Mouse (Mus musculus): Measurements from ENCODE around the gene Sost. TPM values are rescaled to one million over a fixed set of nuclear protein-coding genes. Genes with fewer than 3 reads are reported as not detected.
"Not testable (repeated sequence)": the region's sequence is repeated elsewhere in the genome, so short reads cannot be mapped to it uniquely, and the experiment has no call there.

Gene Sost
- total RNA-seq, 2 experiments from 2014 or later: not detected

DNA sequence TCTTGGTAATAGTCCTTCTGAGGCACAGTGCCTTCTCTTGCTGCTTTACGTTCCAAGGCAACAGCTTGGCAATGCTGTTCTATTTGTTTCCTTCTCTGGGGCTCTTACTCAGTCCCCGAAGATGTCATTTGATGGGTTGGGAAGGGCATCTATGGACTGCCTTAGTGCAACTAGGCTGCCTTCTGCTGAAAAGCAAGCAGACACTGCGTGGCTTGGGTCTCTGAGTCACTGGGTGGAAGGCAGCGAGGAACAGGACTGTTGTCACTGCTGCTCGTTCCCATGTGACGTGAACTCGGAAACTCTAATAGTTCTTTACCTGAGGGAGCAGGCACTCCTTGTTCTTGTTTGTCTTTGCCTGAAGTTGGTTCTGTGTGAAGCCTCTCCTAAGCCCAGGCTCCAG, 29.1 kb upstream of the Sost start:
- no peak for DNase-seq (ENCODE audit: extremely low spot score in 1 of 2, low spot score in 2 of 2)
- no peak for TF ChIP-seq CTCF (IDR thresholded peaks at IDR 0.05)
- Histone ChIP-seq H3K27ac (no peak overlapping the region), H3K4me3 (no peak overlapping the region)
- intact Hi-C loops (cut with DNase I): no loop called here

DNA sequence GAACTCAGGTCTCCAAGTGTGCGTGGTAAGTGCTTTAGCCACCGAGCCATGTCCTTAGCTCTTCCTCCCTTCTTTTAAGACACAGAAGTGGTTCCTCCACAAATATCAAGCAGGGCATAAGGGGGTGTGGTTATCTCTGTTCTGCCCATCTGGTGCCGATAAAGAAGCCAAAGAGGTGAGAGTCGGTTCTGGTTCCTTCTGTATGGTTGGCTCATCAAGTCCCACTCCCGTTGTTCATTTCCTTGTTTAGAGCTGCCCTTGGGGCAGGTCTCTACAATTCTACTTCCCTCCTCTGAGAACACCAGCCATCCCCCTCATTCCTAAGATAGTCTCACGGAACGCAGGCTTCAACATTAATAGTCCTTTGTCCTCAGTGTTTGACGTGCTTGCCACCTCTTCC, 27.3 kb upstream of the Sost start:
- no peak for TF ChIP-seq CTCF (IDR thresholded peaks at IDR 0.05)
- peak overlapping the region; percentile 29; the same call in 1 of the 2 replicates for H3K27ac ChIP-seq
- intact Hi-C loops (cut with DNase I): no loop called here
- no peak overlapping the region for H3K4me3 ChIP-seq
- no peak for DNase-seq (ENCODE audit: extremely low spot score in 1 of 2, low spot score in 2 of 2)

DNA sequence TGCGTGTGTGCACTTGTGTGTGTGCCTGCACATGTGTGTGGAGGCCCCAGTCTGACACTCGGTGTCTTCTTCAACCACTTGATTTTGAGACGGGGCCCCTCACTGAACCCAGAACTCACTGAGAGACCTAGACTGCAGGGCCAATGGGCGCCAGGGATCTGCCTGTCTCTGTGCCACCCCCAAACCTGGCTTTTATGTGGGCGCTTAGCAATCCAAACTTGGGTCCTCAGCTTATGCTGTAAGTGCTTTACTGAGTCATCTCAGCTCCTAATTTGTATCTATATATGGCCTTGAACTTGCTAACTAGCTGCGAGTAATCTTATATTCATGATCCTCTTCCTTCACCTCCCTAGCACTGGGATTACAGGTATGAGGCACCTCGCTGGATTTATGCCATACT, 25.6 kb upstream of the Sost start:
- DNase-seq (ENCODE audit: extremely low spot score in 1 of 2, low spot score in 2 of 2): peak; percentile 51 to 63
- Histone ChIP-seq H3K27ac (peak overlapping the region; percentile 70), H3K4me3 (no peak overlapping the region)
- intact Hi-C loops (cut with DNase I): no loop called here
- no peak for TF ChIP-seq CTCF (IDR thresholded peaks at IDR 0.05)

GRCm38 (mm10) chr11:101991813-101992212, 25.0 kb upstream of the Sost start:
- H3K4me3 ChIP-seq: no peak overlapping the region
- peak overlapping the region; percentile 70 for H3K27ac ChIP-seq
- intact Hi-C loops (cut with DNase I): loop anchor here (2.0 kb wide), 1 partner anchor 39 kb away; no protein-coding TSS in a partner anchor
- DNase-seq (ENCODE audit: extremely low spot score in 1 of 2, low spot score in 2 of 2): no peak
- no peak for TF ChIP-seq CTCF (IDR thresholded peaks at IDR 0.05)

- Histone ChIP-seq H3K4me3 (no peak overlapping the region), H3K27ac (peak overlapping the region; percentile 77)
- intact Hi-C loops (cut with DNase I): loop anchor here (2.0 kb wide), 1 partner anchor 41 kb away; no protein-coding TSS in a partner anchor
- no peak for TF ChIP-seq CTCF (IDR thresholded peaks at IDR 0.05)
- peak in 1 of 2 experiments; percentile 64 for DNase-seq (ENCODE audit: extremely low spot score in 1 of 2, low spot score in 2 of 2)
Observed at GRCm38 (mm10) chr11:101990244-101990643, 23.4 kb upstream of the Sost start.

DNA sequence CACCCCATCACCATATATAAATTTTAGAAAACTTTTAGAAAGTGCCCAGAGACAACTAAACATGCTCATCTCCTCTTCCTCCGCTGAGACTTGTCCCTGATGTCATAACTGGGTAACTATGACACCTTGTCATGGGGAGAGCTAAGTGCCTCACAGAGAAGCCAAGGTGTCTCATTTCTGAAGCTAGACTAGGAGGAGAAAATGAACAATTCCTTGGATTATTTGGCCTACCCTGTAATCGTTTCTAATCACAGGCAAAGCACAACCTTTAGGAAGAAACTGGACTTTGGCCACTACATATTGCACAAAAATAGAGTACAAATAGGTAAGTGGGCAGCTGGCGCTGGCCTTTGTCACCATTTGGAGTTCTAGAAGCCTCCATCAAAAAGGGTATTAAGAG, 20.1 kb upstream of the Sost start, which contains the start of gene Dusp3:
TSS of gene Dusp3 (minus strand) at position 101 of the 400 bp plus-strand sequence.
- no peak for TF ChIP-seq CTCF (IDR thresholded peaks at IDR 0.05)

DNA sequence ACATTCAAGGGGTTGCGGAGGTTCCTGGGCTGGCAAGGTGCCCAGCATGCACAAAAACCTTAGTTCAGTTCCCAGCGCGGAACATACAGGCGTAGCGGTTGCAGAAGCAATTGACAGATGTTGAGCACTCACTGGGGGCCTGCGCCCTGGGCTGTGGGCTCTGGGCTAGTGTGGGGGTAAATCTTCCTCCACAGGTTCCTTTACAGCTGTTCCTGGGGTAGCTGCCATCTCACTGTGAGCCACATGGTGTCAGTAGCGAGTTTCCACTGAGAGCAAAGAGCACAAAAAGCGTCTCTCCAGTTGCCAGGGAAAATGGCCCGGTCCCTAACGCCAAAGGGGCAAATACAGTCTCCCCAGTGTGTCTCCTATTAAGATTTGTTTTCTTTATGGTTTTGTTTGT, 19.2 kb upstream of the Sost start:
- DNase-seq (ENCODE audit: extremely low spot score in 1 of 2, low spot score in 2 of 2): peak; percentile 83 to 87
- peak; percentile 88 for TF ChIP-seq CTCF (IDR thresholded peaks at IDR 0.05)
- intact Hi-C loops (cut with DNase I): loop anchor here (1.0 to 5.0 kb wide), 4 partner anchors 54 to 171 kb away; partner anchors contain the start of genes Mpp2 and Tmem101

More for the DNA sequence above, 20.1 kb upstream of the Sost start, which contains the start of gene Dusp3:
- no peak within 1 kb of the TSS for H3K4me3 ChIP-seq
- DNase-seq (ENCODE audit: extremely low spot score in 1 of 2, low spot score in 2 of 2): no peak
- intact Hi-C loops (cut with DNase I): loop anchor here (1.0 to 5.0 kb wide), 3 partner anchors 53 to 170 kb away; partner anchors contain the start of gene Tmem101
- no peak within 1 kb of the TSS for H3K27ac ChIP-seq

GRCm38 (mm10) chr11:101985450-101985849, 18.6 kb upstream of the Sost start:
- H3K27ac ChIP-seq: peak overlapping the region; percentile 96
- intact Hi-C loops (cut with DNase I): loop anchor here (2.0 to 5.0 kb wide), 2 partner anchors 103 to 172 kb away; partner anchors contain the start of genes Mpp2 and Tmem101
- not testable (repeated sequence) for H3K4me3 ChIP-seq; DNase-seq (ENCODE audit: extremely low spot score in 1 of 2, low spot score in 2 of 2)

More for the DNA sequence above, 19.2 kb upstream of the Sost start:
- H3K27ac ChIP-seq: no peak overlapping the region
- H3K4me3 ChIP-seq: no peak overlapping the region

DNA sequence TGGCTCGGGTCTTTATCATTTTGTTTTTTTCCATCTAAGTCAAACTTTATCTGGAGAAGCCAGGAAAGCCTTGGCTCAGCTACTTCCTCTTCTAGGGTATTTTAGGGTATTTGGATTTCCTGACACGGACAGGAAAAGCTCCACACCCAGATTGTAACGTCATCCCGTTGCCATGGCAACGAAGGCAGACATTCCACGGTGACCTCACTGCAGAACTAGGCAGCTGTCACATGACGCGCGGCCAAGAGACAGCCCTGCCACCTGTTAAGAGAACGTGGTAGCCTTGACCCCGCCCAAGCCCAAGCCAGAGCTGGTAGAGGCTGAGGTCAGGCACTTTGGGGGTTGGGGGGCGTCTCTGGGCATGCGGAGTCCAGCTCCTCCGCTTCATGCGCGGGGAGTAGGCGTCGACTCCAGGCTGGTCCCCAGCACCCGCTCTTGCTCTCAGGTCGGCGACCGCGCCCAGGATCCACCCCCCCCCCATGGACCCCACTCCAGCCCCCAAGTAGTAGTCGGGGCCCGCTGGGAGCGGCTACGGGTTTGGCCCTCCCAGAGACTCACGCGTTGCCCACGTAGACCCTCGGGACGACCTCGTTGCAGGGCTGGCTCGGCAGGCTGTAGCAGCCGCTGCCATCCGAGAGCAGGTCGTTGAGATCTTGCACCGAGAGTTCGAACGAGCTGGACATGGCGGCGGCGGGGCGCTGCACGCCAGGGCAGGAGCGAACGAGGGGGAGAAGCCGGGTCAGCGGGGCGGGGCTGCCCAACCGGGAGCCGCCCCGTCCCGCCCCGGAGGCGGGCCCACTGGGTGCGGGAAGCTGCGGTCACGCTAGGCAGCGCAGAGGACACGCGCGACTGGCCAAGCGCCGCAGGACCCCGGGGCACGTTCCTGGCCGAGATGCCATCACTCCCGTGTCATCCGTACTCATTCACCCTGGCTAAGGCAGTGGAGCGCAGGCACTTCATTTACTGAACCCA, 17.5 kb upstream of the Sost start, which contains the start of gene Cfap97d1:
TSS of gene Cfap97d1 (plus strand) at position 226 of the 972 bp plus-strand sequence.
- Histone ChIP-seq H3K27ac (peak within 1 kb of the TSS; percentile 96), H3K4me3 (peak within 1 kb of the TSS; percentile 86)
- peak; percentile 91 to 96 for DNase-seq (ENCODE audit: extremely low spot score in 1 of 2, low spot score in 2 of 2)
- no peak for TF ChIP-seq CTCF (IDR thresholded peaks at IDR 0.05)
- intact Hi-C loops (cut with DNase I): loop anchor here (2.0 to 5.0 kb wide), 2 partner anchors 104 to 173 kb away; partner anchors contain the start of genes Mpp2 and Tmem101

- no peak for DNase-seq (ENCODE audit: extremely low spot score in 1 of 2, low spot score in 2 of 2)
- TF ChIP-seq CTCF (IDR thresholded peaks at IDR 0.05): no peak
- Histone ChIP-seq H3K4me3 (peak overlapping the region; percentile 86), H3K27ac (peak overlapping the region; percentile 96)
- intact Hi-C loops (cut with DNase I): no loop called here
Observed at GRCm38 (mm10) chr11:101983431-101983921, 16.7 kb upstream of the Sost start.

GRCm38 (mm10) chr11:101982981-101983411, 16.2 kb upstream of the Sost start:
- peak overlapping the region; percentile 96 for H3K27ac ChIP-seq
- no peak for TF ChIP-seq CTCF (IDR thresholded peaks at IDR 0.05)
- H3K4me3 ChIP-seq: peak overlapping the region; percentile 86
- intact Hi-C loops (cut with DNase I): no loop called here
- no peak for DNase-seq (ENCODE audit: extremely low spot score in 1 of 2, low spot score in 2 of 2)

Data from left cerebral cortex, adult 2 months (tissue).